Mouse (Mus musculus) midbrain, embryonic 12.5 days (tissue): ENCODE measurements at regions not wholly inside any gene's neighbourhood (a gene's known extent, or its start where the extent isn't known, plus 50 kb on each side); places are given as distances from the start of the nearest gene placed in this dataset.
A peak's percentile ranks its signal among the peaks of the same experiment; 100 is the strongest.

Source experiments
- ATAC-seq: fragments of 200-750 bp; cut with Nextera tagmentation; 2 replicates; pipeline ENCODE4 v1.8.0; 2017; ENCODE audit warnings: low read depth, moderate TSS enrichment, moderate library complexity; ENCODE audit not compliant: low FRiP score
- H3K27ac ChIP-seq: fragments of 300-500 bp; sonication (generic); replicated peaks from 2 replicates; pipeline ENCODE4 v1.5.1; 2016; ENCODE audit warnings: mild to moderate bottlenecking
- H3K27me3 ChIP-seq: fragments of 300-500 bp; sonication (generic); 2 replicates; pipeline ENCODE4 v1.6.1; 2016; ENCODE audit warnings: mild to moderate bottlenecking
- H3K36me3 ChIP-seq: fragments of 300-500 bp; sonication (generic); 2 replicates; pipeline ENCODE4 v1.6.1; 2016
- H3K4me1 ChIP-seq: fragments of 300-500 bp; sonication (generic); 2 replicates; pipeline ENCODE4 v1.6.1; 2016
- H3K4me2 ChIP-seq: fragments of 300-500 bp; sonication (generic); replicated peaks from 2 replicates; pipeline ENCODE4 v1.6.1; 2016; ENCODE audit warnings: mild to moderate bottlenecking, moderate library complexity
- H3K4me3 ChIP-seq: fragments of 300-500 bp; sonication (generic); 2 replicates; pipeline ENCODE4 v1.5.1; 2016; ENCODE audit warnings: mild to moderate bottlenecking
- H3K9ac ChIP-seq: fragments of 300-500 bp; sonication (generic); replicated peaks from 2 replicates; pipeline ENCODE4 v1.6.1; 2016; ENCODE audit warnings: mild to moderate bottlenecking, moderate library complexity
- H3K9me3 ChIP-seq: fragments of 300-500 bp; sonication (generic); 2 replicates; pipeline ENCODE4 v1.6.1; 2016; ENCODE audit warnings: mild to moderate bottlenecking
- WGBS: fragments of 180-500 bp; shearing (Covaris S2); methylation state at CpG from one replicate; pipeline ENCODE4 v1.1.7; 2016; 5-methylcytosine and 5-hydroxymethylcytosine counted together

GRCm38 (mm10) chr10:92257815-92258214, 464.4 kb downstream of the Nedd1 start:
- no peaks in the 10 kb centered on the region for H3K4me1 ChIP-seq
- H3K4me3 ChIP-seq, result no peak overlapping the region
- WGBS, result 66% methylated on average over 3 of the region's 3 CpGs
- no peak overlapping the region for H3K4me2 ChIP-seq
- no peak overlapping the region for H3K9ac ChIP-seq
- ATAC-seq, result no peak
- H3K27me3 ChIP-seq, result no peaks in the 10 kb centered on the region
- H3K27ac ChIP-seq, result no peak overlapping the region
- no peaks in the 10 kb centered on the region for H3K9me3 ChIP-seq
- no peaks in the 10 kb centered on the region for H3K36me3 ChIP-seq

- 6% methylated on average over 3 of the region's 3 CpGs for WGBS
- ATAC-seq, result 0 out of 2 replicates have a peak, but pooled peaks have one; percentile 32
These were observed 473.6 kb downstream of the Nedd1 start for GRCm38 (mm10) chr10:92248648-92249047.

GRCm38 (mm10) chr10:92247449-92247805, 474.8 kb downstream of the Nedd1 start:
- Histone ChIP-seq H3K27me3 (no peaks in the 10 kb centered on the region; the same call in 1 of the 2 replicates), H3K36me3 (no peaks in the 10 kb centered on the region), H3K4me3 (no peak overlapping the region), H3K27ac (peak overlapping the region; percentile 55), H3K4me1 (peaks cover 38% of the 10 kb centered on the region), H3K9me3 (no peaks in the 10 kb centered on the region), H3K9ac (no peak overlapping the region), H3K4me2 (peak overlapping the region; percentile 19; the same call in 1 of the 2 replicates)
- ATAC-seq, result peak; percentile 40; the same call in 1 of the 2 replicates
- WGBS, result 9% methylated on average over 5 of the region's 5 CpGs

More at GRCm38 (mm10) chr10:92248648-92249047, 473.6 kb downstream of the Nedd1 start:
- Histone ChIP-seq H3K4me1 (peaks cover 27% of the 10 kb centered on the region), H3K4me2 (no peak overlapping the region), H3K27me3 (no peaks in the 10 kb centered on the region; the same call in 1 of the 2 replicates), H3K9ac (no peak overlapping the region), H3K4me3 (no peak overlapping the region), H3K27ac (peak overlapping the region; percentile 55; the same call in 1 of the 2 replicates), H3K9me3 (no peaks in the 10 kb centered on the region), H3K36me3 (no peaks in the 10 kb centered on the region)

GRCm38 (mm10) chr10:92246785-92247448, 475.3 kb downstream of the Nedd1 start:
- Histone ChIP-seq H3K4me1 (peaks cover 39% of the 10 kb centered on the region), H3K4me3 (no peak overlapping the region), H3K36me3 (no peaks in the 10 kb centered on the region), H3K4me2 (peak overlapping the region; percentile 19; the same call in 1 of the 2 replicates), H3K27me3 (no peaks in the 10 kb centered on the region; the same call in 1 of the 2 replicates), H3K9me3 (no peaks in the 10 kb centered on the region), H3K27ac (peak overlapping the region; percentile 55), H3K9ac (no peak overlapping the region)
- peak; percentile 59; the same call in 1 of the 2 replicates for ATAC-seq
- 4% methylated on average over 6 of the region's 7 CpGs for WGBS

- ATAC-seq, result peak; percentile 73
- Histone ChIP-seq H3K4me1 (peaks cover 32% of the 10 kb centered on the region), H3K27ac (peak overlapping the region; percentile 58)
These were observed 479.3 kb downstream of the Nedd1 start for GRCm38 (mm10) chr10:92242714-92243440.

GRCm38 (mm10) chr10:92237881-92238280, 484.3 kb downstream of the Nedd1 start:
- H3K4me1 ChIP-seq, result peaks cover 11% of the 10 kb centered on the region
- H3K27ac ChIP-seq, result 0 out of 2 replicates have a peak overlapping the region, but pooled peaks have one; percentile 4
- ATAC-seq, result no peak
- H3K9ac ChIP-seq, result no peak overlapping the region
- WGBS, result 20% methylated on average over 5 of the region's 5 CpGs
- no peaks in the 10 kb centered on the region for H3K27me3 ChIP-seq
- H3K9me3 ChIP-seq, result no peaks in the 10 kb centered on the region
- no peak overlapping the region for H3K4me3 ChIP-seq
- H3K36me3 ChIP-seq, result no peaks in the 10 kb centered on the region
- no peak overlapping the region for H3K4me2 ChIP-seq

More at GRCm38 (mm10) chr10:92242714-92243440, 479.3 kb downstream of the Nedd1 start:
- WGBS, result 11% methylated on average over 11 of the region's 11 CpGs
- Histone ChIP-seq H3K4me2 (no peak overlapping the region), H3K9ac (no peak overlapping the region), H3K4me3 (no peak overlapping the region), H3K36me3 (no peaks in the 10 kb centered on the region), H3K27me3 (no peaks in the 10 kb centered on the region; the same call in 1 of the 2 replicates), H3K9me3 (no peaks in the 10 kb centered on the region)

DNA sequence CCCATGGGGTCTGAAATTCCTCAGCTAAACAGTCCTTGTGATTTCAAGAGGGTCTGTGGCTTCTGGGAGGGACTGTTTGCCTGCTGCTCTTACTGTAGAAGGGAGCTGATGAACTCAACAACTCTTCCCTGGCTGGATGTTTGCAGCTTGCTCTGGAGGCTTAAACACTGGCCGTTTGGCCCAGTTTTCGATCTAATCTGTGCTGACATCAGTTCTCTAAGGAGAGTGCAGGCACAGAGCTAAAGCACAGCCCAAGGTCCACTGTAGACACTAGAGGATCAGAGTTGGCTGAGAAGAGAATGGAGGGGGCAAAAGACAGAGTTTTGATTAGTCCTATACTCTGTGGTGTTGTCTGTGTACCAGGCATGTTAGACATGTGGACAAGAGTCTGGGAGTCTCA, 490.1 kb downstream of the Nedd1 start:
- no peaks in the 10 kb centered on the region for H3K36me3 ChIP-seq
- no peaks in the 10 kb centered on the region for H3K9me3 ChIP-seq
- no peak overlapping the region for H3K4me3 ChIP-seq
- H3K27ac ChIP-seq, result peak overlapping the region; percentile 42; the same call in 1 of the 2 replicates
- H3K4me1 ChIP-seq, result no peaks in the 10 kb centered on the region
- H3K27me3 ChIP-seq, result no peaks in the 10 kb centered on the region
- no peak overlapping the region for H3K4me2 ChIP-seq
- no peak for ATAC-seq
- WGBS, result 61% methylated on average over 2 of the region's 2 CpGs
- no peak overlapping the region for H3K9ac ChIP-seq

- 70% methylated on average over 4 of the region's 4 CpGs for WGBS
These were observed 496.4 kb downstream of the Nedd1 start for GRCm38 (mm10) chr10:92225818-92226217.

DNA sequence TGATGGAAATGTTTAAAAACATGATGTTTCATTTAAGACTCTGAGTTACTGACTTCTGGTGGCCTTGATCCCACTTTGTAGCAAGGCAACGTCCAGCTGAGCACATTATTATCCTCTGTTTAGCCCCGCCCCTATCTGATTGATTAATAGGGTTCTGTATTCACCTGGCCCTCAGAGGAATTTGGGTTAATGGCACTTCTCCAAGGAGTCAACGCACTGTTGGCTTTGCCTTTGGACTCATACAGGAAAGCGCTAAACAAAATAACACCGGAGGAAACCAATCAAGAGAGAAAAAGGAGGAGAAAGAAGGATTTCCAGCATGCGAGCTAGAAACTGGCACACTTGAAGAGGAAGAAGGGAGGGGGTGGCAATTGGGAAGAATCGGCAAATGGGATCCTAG, 497.1 kb downstream of the Nedd1 start:
- no peaks in the 10 kb centered on the region for H3K9me3 ChIP-seq
- no peak overlapping the region for H3K9ac ChIP-seq
- no peaks in the 10 kb centered on the region for H3K4me1 ChIP-seq
- no peak overlapping the region for H3K27ac ChIP-seq
- WGBS, result 89% methylated on average over 7 of the region's 7 CpGs
- ATAC-seq, result no peak
- no peak overlapping the region for H3K4me3 ChIP-seq
- H3K4me2 ChIP-seq, result no peak overlapping the region
- H3K36me3 ChIP-seq, result no peaks in the 10 kb centered on the region
- H3K27me3 ChIP-seq, result no peaks in the 10 kb centered on the region

More at GRCm38 (mm10) chr10:92225818-92226217, 496.4 kb downstream of the Nedd1 start:
- Histone ChIP-seq H3K9me3 (no peaks in the 10 kb centered on the region), H3K27me3 (no peaks in the 10 kb centered on the region), H3K4me1 (no peaks in the 10 kb centered on the region), H3K9ac (no peak overlapping the region), H3K4me2 (no peak overlapping the region), H3K36me3 (no peaks in the 10 kb centered on the region), H3K4me3 (no peak overlapping the region), H3K27ac (no peak overlapping the region)
- ATAC-seq, result no peak

DNA sequence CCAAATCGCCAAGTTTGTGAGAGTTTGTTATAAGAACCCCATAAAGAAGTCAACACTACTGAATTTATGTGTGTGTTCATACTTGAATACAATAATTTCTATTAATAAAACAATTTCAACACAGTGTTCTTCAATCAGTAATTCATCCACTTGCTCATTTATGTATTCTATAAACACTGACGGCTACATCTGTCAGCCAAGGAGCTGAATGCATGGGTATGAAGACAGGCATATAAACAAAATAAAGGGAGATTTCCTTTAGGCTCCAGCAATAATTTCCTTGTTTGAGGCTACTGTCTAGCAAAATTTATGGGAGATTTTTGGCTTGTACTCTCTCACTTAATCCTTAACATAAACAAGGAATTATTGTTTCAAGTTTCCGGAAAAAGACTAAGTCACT, 502.9 kb downstream of the Nedd1 start:
- no peak overlapping the region for H3K4me3 ChIP-seq
- H3K9me3 ChIP-seq, result no peaks in the 10 kb centered on the region
- no peak overlapping the region for H3K4me2 ChIP-seq
- H3K27me3 ChIP-seq, result no peaks in the 10 kb centered on the region
- H3K27ac ChIP-seq, result no peak overlapping the region
- no peak overlapping the region for H3K9ac ChIP-seq
- 90% methylated on average over 3 of the region's 3 CpGs for WGBS
- H3K36me3 ChIP-seq, result no peaks in the 10 kb centered on the region
- no peaks in the 10 kb centered on the region for H3K4me1 ChIP-seq
- ATAC-seq, result no peak

GRCm38 (mm10) chr10:92170856-92171255, 551.4 kb downstream of the Nedd1 start:
- Histone ChIP-seq H3K4me2 (no peak overlapping the region), H3K4me1 (peaks cover 10% of the 10 kb centered on the region), H3K9ac (no peak overlapping the region), H3K27ac (no peak overlapping the region; the same call in 1 of the 2 replicates), H3K4me3 (no peak overlapping the region), H3K36me3 (no peaks in the 10 kb centered on the region), H3K9me3 (no peaks in the 10 kb centered on the region), H3K27me3 (peaks cover 19% of the 10 kb centered on the region)
- 58% methylated on average over 8 of the region's 8 CpGs for WGBS
- ATAC-seq, result no peak

GRCm38 (mm10) chr10:92166057-92166456, 556.2 kb downstream of the Nedd1 start:
- peaks cover 19% of the 10 kb centered on the region for H3K27me3 ChIP-seq
- H3K9ac ChIP-seq, result no peak overlapping the region
- no peak for ATAC-seq
- H3K4me1 ChIP-seq, result peaks cover 25% of the 10 kb centered on the region
- H3K27ac ChIP-seq, result peak overlapping the region; percentile 97
- 41% methylated on average over 2 of the region's 2 CpGs for WGBS
- H3K4me3 ChIP-seq, result no peak overlapping the region
- no peaks in the 10 kb centered on the region for H3K36me3 ChIP-seq
- no peaks in the 10 kb centered on the region for H3K9me3 ChIP-seq
- H3K4me2 ChIP-seq, result peak overlapping the region; percentile 46
